Mouse (Mus musculus) layer of hippocampus, adult 2 months (tissue): ENCODE data around the gene Maco1. TPM values are rescaled to one million over a fixed set of nuclear protein-coding genes. Genes with fewer than 3 reads are reported as not detected.

Experiments
- DNase-seq, 2 experiments: peaks; one replicate each; pipeline ENCODE4 v3.0.0; 2022; ENCODE audit warnings: low spot score in 2 of 2
- H3K27ac ChIP-seq: fragments of 200-600 bp; 2 replicates; pipeline ENCODE4 v1.8.1; 2022
- H3K4me3 ChIP-seq: fragments of 200-600 bp; 2 replicates; pipeline ENCODE4 v1.8.1; 2022; ENCODE audit warnings: mild to moderate bottlenecking
- CTCF ChIP-seq: fragments of 200-600 bp; conservative IDR thresholded peaks from 2 replicates; pipeline ENCODE4 v1.8.1; 2022; ENCODE audit warnings: antibody characterized with exemption, mild to moderate bottlenecking, moderate library complexity
- total RNA-seq, 2 experiments: library from RNA; stranded (reverse); gene quantifications; 2 replicates each; pipeline ENCODE4 v1.2.3; 2021

Gene Maco1
- total RNA-seq, 2 experiments from 2014 or later: 43.4 to 43.8 TPM

GRCm38 (mm10) chr4:134758922-134759321 is 94.2 kb downstream of the Maco1 start:
- Histone ChIP-seq H3K27ac (no peak overlapping the region), H3K4me3 (no peak overlapping the region)
- TF ChIP-seq CTCF: no peak
- no peak for DNase-seq

GRCm38 (mm10) chr4:134758367-134758766 is 94.8 kb downstream of the Maco1 start:
- DNase-seq: no peak
- no peak overlapping the region for H3K27ac ChIP-seq
- H3K4me3 ChIP-seq: no peak overlapping the region
- no peak for TF ChIP-seq CTCF

GRCm38 (mm10) chr4:134756953-134757352 is 96.2 kb downstream of the Maco1 start:
- no peak for DNase-seq
- H3K4me3 ChIP-seq: no peak overlapping the region
- H3K27ac ChIP-seq: no peak overlapping the region
- no peak for TF ChIP-seq CTCF

- no peak for TF ChIP-seq CTCF
- no peak for DNase-seq
- no peak overlapping the region for H3K27ac ChIP-seq
- H3K4me3 ChIP-seq: no peak overlapping the region
Measured at GRCm38 (mm10) chr4:134754941-134755340, 98.2 kb downstream of the Maco1 start.

GRCm38 (mm10) chr4:134754371-134754770 is 98.8 kb downstream of the Maco1 start:
- TF ChIP-seq CTCF: no peak
- DNase-seq: no peak
- H3K4me3 ChIP-seq: no peak overlapping the region
- H3K27ac ChIP-seq: no peak overlapping the region

- DNase-seq: no peak
- H3K4me3 ChIP-seq: no peak overlapping the region
- no peak for TF ChIP-seq CTCF
- no peak overlapping the region for H3K27ac ChIP-seq
Measured at GRCm38 (mm10) chr4:134753516-134754261, 99.5 kb downstream of the Maco1 start.

GRCm38 (mm10) chr4:134752911-134753426 is 100.2 kb downstream of the Maco1 start:
- DNase-seq: no peak
- Histone ChIP-seq H3K4me3 (no peak overlapping the region), H3K27ac (no peak overlapping the region)
- TF ChIP-seq CTCF: no peak

Other genes with a start within 250 kb of the Maco1 start
- gene Man1c1, start 149.1 kb downstream of the Maco1 start, total RNA-seq: 10 to 100 TPM; 22.1 to 25.1 TPM
- 1 to 10 TPM; 2.0 to 3.0 TPM for gene Ldlrap1, start 85.3 kb downstream of the Maco1 start, total RNA-seq
- gene Rhd, start 11.2 kb upstream of the Maco1 start, total RNA-seq: not detected
- gene Tmem50a, start 61.7 kb upstream of the Maco1 start, total RNA-seq: 100 to 1,000 TPM; 102 to 108 TPM
- gene Rsrp1, start 70.2 kb upstream of the Maco1 start, total RNA-seq: 100 to 1,000 TPM; 237 to 277 TPM
- 10 to 100 TPM; 53.1 to 56.2 TPM for gene Syf2, start 77.6 kb upstream of the Maco1 start, total RNA-seq